Mouse (Mus musculus) liver, embryonic 13.5 days (tissue): ENCODE measurements around the gene Sf3b2. TPM values are rescaled to one million over a fixed set of nuclear protein-coding genes. Genes with fewer than 3 reads are reported as not detected.

ENCODE experiments used
- ATAC-seq: fragments of 200-750 bp; cut with Nextera tagmentation; 2 replicates; pipeline ENCODE4 v1.8.0; 2017; ENCODE audit warnings: low read depth, mild to moderate bottlenecking, moderate number of reproducible peaks, moderate library complexity
- DNase-seq: peaks from one replicate; pipeline ENCODE4 v3.0.0; 2022
- H3K27ac ChIP-seq: fragments of 300-500 bp; sonication (generic); 2 replicates; pipeline ENCODE4 v1.5.1; 2015; ENCODE audit warnings: moderate library complexity, mild to moderate bottlenecking, inconsistent platforms
- H3K27me3 ChIP-seq: fragments of 300-500 bp; sonication (generic); 2 replicates; pipeline ENCODE4 v1.6.1; 2015; ENCODE audit warnings: mild to moderate bottlenecking, inconsistent platforms
- H3K36me3 ChIP-seq: fragments of 300-500 bp; sonication (generic); 2 replicates; pipeline ENCODE4 v1.6.1; 2015; ENCODE audit warnings: mild to moderate bottlenecking, inconsistent platforms
- H3K4me1 ChIP-seq: fragments of 300-500 bp; sonication (generic); replicated peaks from 2 replicates; pipeline ENCODE4 v1.6.1; 2015; ENCODE audit warnings: inconsistent platforms
- H3K4me2 ChIP-seq: fragments of 300-500 bp; sonication (generic); 2 replicates; pipeline ENCODE4 v1.6.1; 2015; ENCODE audit warnings: inconsistent platforms, mild to moderate bottlenecking, moderate library complexity
- H3K4me3 ChIP-seq: fragments of 300-500 bp; sonication (generic); replicated peaks from 2 replicates; pipeline ENCODE4 v1.5.1; 2015; ENCODE audit warnings: mild to moderate bottlenecking, inconsistent platforms
- H3K9ac ChIP-seq: fragments of 300-500 bp; sonication (generic); 2 replicates; pipeline ENCODE4 v1.6.1; 2015; ENCODE audit warnings: mild to moderate bottlenecking, inconsistent platforms
- H3K9me3 ChIP-seq: fragments of 300-500 bp; sonication (generic); replicated peaks from 2 replicates; pipeline ENCODE4 v1.6.1; 2016; ENCODE audit warnings: inconsistent platforms
- WGBS: fragments of 180-500 bp; shearing (Covaris S2); methylation state at CpG from one replicate; pipeline ENCODE4 v1.1.7; 2015; ENCODE audit not compliant: insufficient replicate concordance; 5-methylcytosine and 5-hydroxymethylcytosine counted together
- polyA plus RNA-seq: library from polyadenylated mRNA; unstranded; fragments of >200 nt; fragmentation: Nextera tagmentation; extraction: Ambion mirVana; gene quantifications from 2 replicates; pipeline ENCODE4 v1.2.1, GENCODE M21; 2015

Gene Sf3b2
- polyA plus RNA-seq, 1 experiment from 2014 or later = 157 TPM

- Histone ChIP-seq H3K36me3 (no peaks in the 10 kb centered on the region), H3K27me3 (peaks cover 36% of the 10 kb centered on the region), H3K4me2 (no peak overlapping the region), H3K9me3 (no peaks in the 10 kb centered on the region), H3K4me3 (no peak overlapping the region), H3K4me1 (peaks cover 12% of the 10 kb centered on the region), H3K9ac (no peak overlapping the region), H3K27ac (no peak overlapping the region)
- ATAC-seq (no peak), DNase-seq (peak; percentile 20)
- WGBS = 13% methylated on average over 4 of the region's 4 CpGs
Measured at GRCm38 (mm10) chr19:5302455-5302854, 7.2 kb upstream of the Sf3b2 start.

GRCm38 (mm10) chr19:5300588-5300987 lies 5.3 kb upstream of the Sf3b2 start:
- Histone ChIP-seq H3K9me3 (no peaks in the 10 kb centered on the region), H3K4me3 (no peak overlapping the region), H3K27me3 (peaks cover 24% of the 10 kb centered on the region), H3K36me3 (no peaks in the 10 kb centered on the region), H3K9ac (no peak overlapping the region), H3K27ac (no peak overlapping the region), H3K4me2 (no peak overlapping the region), H3K4me1 (peaks cover 21% of the 10 kb centered on the region)
- ATAC-seq (no peak), DNase-seq (no peak)
- 59% methylated on average over 6 of the region's 6 CpGs for WGBS

GRCm38 (mm10) chr19:5297903-5298800 lies 2.9 kb upstream of the Sf3b2 start, which contains the start of gene Gal3st3:
TSS of gene Gal3st3 (plus strand) at chr19:5298331.
- Histone ChIP-seq H3K36me3 (peaks cover 10% of the 10 kb centered on the region; the same call in 1 of the 2 replicates), H3K9me3 (no peaks in the 10 kb centered on the region), H3K4me3 (peak within 1 kb of the TSS; percentile 22; the same call in 1 of the 2 replicates), H3K4me1 (peaks cover 34% of the 10 kb centered on the region), H3K27me3 (peaks cover 24% of the 10 kb centered on the region), H3K27ac (no peak within 1 kb of the TSS), H3K9ac (0 out of 2 replicates have a peak within 1 kb of the TSS, but pooled peaks have one; percentile 27), H3K4me2 (peak within 1 kb of the TSS; percentile 53)
- WGBS = 21% methylated on average over 32 of the region's 32 CpGs
- no peak for DNase-seq
- ATAC-seq = no peak

GRCm38 (mm10) chr19:5296630-5297029 lies 1.4 kb upstream of the Sf3b2 start:
- DNase-seq = no peak
- 0 out of 2 replicates have a peak overlapping the region, but pooled peaks have one; percentile 75 for H3K9ac ChIP-seq

GRCm38 (mm10) chr19:5295736-5296075 lies 451 bp upstream of the Sf3b2 start:
- Histone ChIP-seq H3K9ac (peak overlapping the region; percentile 75), H3K27ac (peak overlapping the region; percentile 78), H3K9me3 (no peaks in the 10 kb centered on the region), H3K4me2 (peak overlapping the region; percentile 75), H3K4me1 (peaks cover 39% of the 10 kb centered on the region), H3K27me3 (peaks cover 24% of the 10 kb centered on the region), H3K4me3 (peak overlapping the region; percentile 85), H3K36me3 (peaks cover 34% of the 10 kb centered on the region)
- ATAC-seq (peak; percentile 59), DNase-seq (no peak)
- 3% methylated on average over 13 of the region's 13 CpGs for WGBS

More at GRCm38 (mm10) chr19:5296630-5297029, 1.4 kb upstream of the Sf3b2 start:
- Histone ChIP-seq H3K36me3 (peaks cover 25% of the 10 kb centered on the region), H3K27ac (no peak overlapping the region), H3K4me1 (peaks cover 39% of the 10 kb centered on the region), H3K4me3 (no peak overlapping the region), H3K4me2 (peak overlapping the region; percentile 75), H3K9me3 (no peaks in the 10 kb centered on the region), H3K27me3 (peaks cover 24% of the 10 kb centered on the region)
- no peak for ATAC-seq
- WGBS = 66% methylated on average over 5 of the region's 5 CpGs

- ATAC-seq (no peak), DNase-seq (no peak)
- Histone ChIP-seq H3K9ac (no peak overlapping the region), H3K27ac (no peak overlapping the region), H3K4me1 (peaks cover 25% of the 10 kb centered on the region), H3K4me3 (no peak overlapping the region), H3K4me2 (no peak overlapping the region), H3K27me3 (no peaks in the 10 kb centered on the region), H3K36me3 (peaks cover 87% of the 10 kb centered on the region), H3K9me3 (no peaks in the 10 kb centered on the region)
- 69% methylated on average over 8 of the region's 8 CpGs for WGBS
Measured at GRCm38 (mm10) chr19:5278381-5278780, 16.9 kb downstream of the Sf3b2 start.

- peaks cover 75% of the 10 kb centered on the region for H3K36me3 ChIP-seq
- peaks cover 34% of the 10 kb centered on the region for H3K4me1 ChIP-seq
- no peak overlapping the region for H3K4me3 ChIP-seq
- no peak overlapping the region for H3K9ac ChIP-seq
- no peak overlapping the region for H3K27ac ChIP-seq
- WGBS = 84% methylated on average over 3 of the region's 3 CpGs
- no peaks in the 10 kb centered on the region for H3K9me3 ChIP-seq
- no peak overlapping the region for H3K4me2 ChIP-seq
- no peak for DNase-seq
- H3K27me3 ChIP-seq = no peaks in the 10 kb centered on the region
- ATAC-seq = no peak
Measured at GRCm38 (mm10) chr19:5277140-5277539, 18.1 kb downstream of the Sf3b2 start.

- H3K9me3 ChIP-seq = no peaks in the 10 kb centered on the region
- H3K4me2 ChIP-seq = no peak overlapping the region
- H3K27ac ChIP-seq = no peak overlapping the region
- H3K27me3 ChIP-seq = no peaks in the 10 kb centered on the region
- peaks cover 69% of the 10 kb centered on the region for H3K36me3 ChIP-seq
- 90% methylated on average over 2 of the region's 2 CpGs for WGBS
- no peak overlapping the region for H3K9ac ChIP-seq
- DNase-seq = no peak
- no peak for ATAC-seq
- no peak overlapping the region for H3K4me3 ChIP-seq
- H3K4me1 ChIP-seq = peaks cover 40% of the 10 kb centered on the region
Measured at GRCm38 (mm10) chr19:5276531-5276930, 18.7 kb downstream of the Sf3b2 start.

- Histone ChIP-seq H3K4me1 (peaks cover 46% of the 10 kb centered on the region), H3K27me3 (no peaks in the 10 kb centered on the region), H3K36me3 (peaks cover 61% of the 10 kb centered on the region), H3K9me3 (no peaks in the 10 kb centered on the region), H3K27ac (no peak overlapping the region), H3K4me2 (no peak overlapping the region), H3K9ac (no peak overlapping the region), H3K4me3 (no peak overlapping the region)
- WGBS = 82% methylated on average over 5 of the region's 5 CpGs
- ATAC-seq = no peak
- no peak for DNase-seq
Measured at GRCm38 (mm10) chr19:5275736-5276135, 19.5 kb downstream of the Sf3b2 start.

GRCm38 (mm10) chr19:5274641-5275040 lies 20.6 kb downstream of the Sf3b2 start:
- Histone ChIP-seq H3K27me3 (no peaks in the 10 kb centered on the region), H3K4me1 (peaks cover 56% of the 10 kb centered on the region), H3K36me3 (peaks cover 54% of the 10 kb centered on the region), H3K4me2 (no peak overlapping the region), H3K4me3 (no peak overlapping the region), H3K9ac (no peak overlapping the region), H3K27ac (peak overlapping the region; percentile 82), H3K9me3 (no peaks in the 10 kb centered on the region)
- ATAC-seq = no peak
- 72% methylated on average over 13 of the region's 13 CpGs for WGBS
- no peak for DNase-seq

- Histone ChIP-seq H3K4me1 (peaks cover 61% of the 10 kb centered on the region), H3K27me3 (no peaks in the 10 kb centered on the region), H3K9me3 (no peaks in the 10 kb centered on the region), H3K36me3 (peaks cover 47% of the 10 kb centered on the region), H3K9ac (peak overlapping the region; percentile 92), H3K27ac (peak overlapping the region; percentile 82), H3K4me3 (peak overlapping the region; percentile 90; the same call in 1 of the 2 replicates), H3K4me2 (peak overlapping the region; percentile 100)
- WGBS = 55% methylated on average over 4 of the region's 4 CpGs
- ATAC-seq = no peak
- no peak for DNase-seq
Measured at GRCm38 (mm10) chr19:5273916-5274315, 21.3 kb downstream of the Sf3b2 start.
